In the genomic region with DNA sequence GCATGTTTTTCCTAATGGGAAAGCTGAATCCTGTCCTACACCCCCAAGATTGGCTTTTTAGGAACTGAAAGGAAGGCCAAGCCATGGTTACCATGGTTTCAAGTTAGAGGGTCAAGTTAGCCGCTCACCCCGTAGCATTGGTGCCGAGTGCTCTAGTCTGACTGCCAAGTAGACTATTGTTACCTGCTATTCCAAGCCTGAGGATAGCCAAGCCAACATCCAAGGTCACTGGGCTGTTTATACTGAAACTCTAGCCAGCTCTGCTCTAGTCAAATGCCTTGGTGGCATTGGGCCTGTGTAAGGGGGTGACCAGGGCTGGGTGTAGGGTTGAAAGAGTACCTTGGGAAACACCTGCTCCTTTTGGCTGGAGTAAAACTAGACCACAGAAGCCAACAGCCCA, we compare ENCODE assay signal across 12 mouse cellular contexts.
DNase-seq lines count a peak whose midpoint lies in the region; ATAC-seq and TF ChIP-seq lines count a peak whose summit lies in the region.
"Had no signal": no experiment of that assay in that cellular context is flagged by ENCODE, and none has a peak within 500 bp of the region (broad histone marks: within the 10 kb centered on the region; RNA-seq: fewer than 3 reads in every experiment).

No protein-coding gene starts in this region.

- ATAC-seq in forebrain, postnatal 0 days, result peak; percentile 28; the same call in 1 of the 2 replicates
- no peak for ATAC-seq in forebrain, embryonic 16.5 days
- no peak for ATAC-seq in forebrain, embryonic 12.5 days (ENCODE audit: low FRiP score)
- ATAC-seq: liver, embryonic 12.5 days had no signal

- peaks cover 17% of the 10 kb centered on the region for H3K4me1 ChIP-seq in forebrain, postnatal 0 days (ENCODE audit: insufficient read depth)
- peaks cover 30% of the 10 kb centered on the region for H3K4me1 ChIP-seq in forebrain, embryonic 16.5 days (replicated peaks; ENCODE audit: control insufficient read depth, insufficient read depth, low read length)
- H3K4me1 ChIP-seq in forebrain, embryonic 12.5 days, result peaks cover 22% of the 10 kb centered on the region
- H3K4me1 ChIP-seq: liver, embryonic 12.5 days; megakaryocyte, embryonic 14.5 days had no signal

- no peaks in the 10 kb centered on the region for H3K9me3 ChIP-seq in forebrain, postnatal 0 days (ENCODE audit: low read length)
- no peaks in the 10 kb centered on the region for H3K9me3 ChIP-seq in forebrain, embryonic 16.5 days (ENCODE audit: control insufficient read depth, low read length)
- H3K9me3 ChIP-seq in forebrain, embryonic 12.5 days, result no peaks in the 10 kb centered on the region
- H3K9me3 ChIP-seq: embryonic facial prominence, embryonic 12.5 days; liver, embryonic 12.5 days; neural tube, embryonic 13.5 days had no signal

- H3K4me2 ChIP-seq in forebrain, postnatal 0 days (ENCODE audit: low read depth), result no peak overlapping the region
- H3K4me2 ChIP-seq in forebrain, embryonic 16.5 days (ENCODE audit: low read length), result no peak overlapping the region
- no peak overlapping the region for H3K4me2 ChIP-seq in forebrain, embryonic 12.5 days
- H3K4me2 ChIP-seq: liver, embryonic 12.5 days had no signal

- no peaks in the 10 kb centered on the region for H3K27me3 ChIP-seq in forebrain, postnatal 0 days (ENCODE audit: insufficient read depth, low read length)
- H3K27me3 ChIP-seq in forebrain, embryonic 16.5 days (replicated peaks; ENCODE audit: control insufficient read depth, insufficient read depth, low read length), result no peaks in the 10 kb centered on the region
- H3K27me3 ChIP-seq in forebrain, embryonic 12.5 days, result peaks cover 20% of the 10 kb centered on the region
- H3K27me3 ChIP-seq: embryonic facial prominence, embryonic 12.5 days; liver, embryonic 12.5 days; megakaryocyte, embryonic 14.5 days had no signal

- no peak for DNase-seq in forebrain, postnatal 0 days
- peak; percentile 39 for DNase-seq in retina, embryonic 14.5 days (ENCODE audit: low spot score)
- no peak for DNase-seq in retina, postnatal 1 day
- DNase-seq in heart, postnatal 10 days, result peak; percentile 59 to 63
- peak; percentile 51 for DNase-seq in skeletal muscle tissue, adult 2 months (ENCODE audit: low read depth, low spot score)
- DNase-seq in testis, postnatal 10 days (ENCODE audit: low spot score), result no peak

- no peaks in the 10 kb centered on the region for H3K36me3 ChIP-seq in forebrain, postnatal 0 days (ENCODE audit: insufficient read depth)
- H3K36me3 ChIP-seq in forebrain, embryonic 16.5 days (ENCODE audit: control insufficient read depth, insufficient read depth), result no peaks in the 10 kb centered on the region
- no peaks in the 10 kb centered on the region for H3K36me3 ChIP-seq in forebrain, embryonic 12.5 days (replicated peaks)
- H3K36me3 ChIP-seq: embryonic facial prominence, embryonic 12.5 days; liver, embryonic 12.5 days; neural tube, embryonic 13.5 days had no signal

- H3K4me3 ChIP-seq in forebrain, postnatal 0 days (ENCODE audit: low read depth, low read length), result no peak overlapping the region
- H3K4me3 ChIP-seq in forebrain, embryonic 16.5 days (replicated peaks; ENCODE audit: low read length), result no peak overlapping the region
- no peak overlapping the region for H3K4me3 ChIP-seq in forebrain, embryonic 12.5 days (replicated peaks)
- H3K4me3 ChIP-seq: embryonic facial prominence, embryonic 12.5 days; liver, embryonic 12.5 days; megakaryocyte, embryonic 14.5 days; neural tube, embryonic 13.5 days had no signal

- intact Hi-C loops in heart, postnatal 10 days (cut with DNase I), result no loop called here

- TF ChIP-seq CTCF in forebrain, postnatal 0 days (IDR thresholded peaks at IDR 0.05; ENCODE audit: low read depth), result no peak

- H3K9ac ChIP-seq in forebrain, postnatal 0 days, result no peak overlapping the region
- no peak overlapping the region for H3K9ac ChIP-seq in forebrain, embryonic 16.5 days (replicated peaks; ENCODE audit: low read depth, low read length)
- H3K9ac ChIP-seq in forebrain, embryonic 12.5 days, result no peak overlapping the region
- H3K9ac ChIP-seq: embryonic facial prominence, embryonic 12.5 days; liver, embryonic 12.5 days had no signal

- no peak overlapping the region for H3K27ac ChIP-seq in forebrain, postnatal 0 days (ENCODE audit: low read depth, low read length)
- H3K27ac ChIP-seq in forebrain, embryonic 16.5 days (ENCODE audit: low read length), result no peak overlapping the region
- no peak overlapping the region for H3K27ac ChIP-seq in forebrain, embryonic 12.5 days
- H3K27ac ChIP-seq: liver, embryonic 12.5 days; neural tube, embryonic 13.5 days had no signal

- 32% methylated on average over 3 of the region's 3 CpGs for WGBS in forebrain, postnatal 0 days
- WGBS in forebrain, embryonic 16.5 days, result 35% methylated on average over 3 of the region's 3 CpGs
- WGBS in forebrain, embryonic 12.5 days, result 36% methylated on average over 3 of the region's 3 CpGs

Comparison
In these comparisons a context has a peak if more than half of its experiments do, and no peak if none do; other contexts are left out.
1. DNase-seq: peak in retina, embryonic 14.5 days (single experiment), heart, postnatal 10 days (2 of 2) and skeletal muscle tissue, adult 2 months (single experiment); none in forebrain, postnatal 0 days (single experiment), retina, postnatal 1 day (single experiment) and testis, postnatal 10 days (single experiment).